Mouse (Mus musculus) spleen, embryonic (tissue): ENCODE measurements around the gene Nprl3.
"Not testable (repeated sequence)": the region's sequence is repeated elsewhere in the genome, so short reads cannot be mapped to it uniquely, and the experiment has no call there.

Experiments
- CTCF ChIA-PET: fragments of 350-600 bp; sonication (Branson Sonifier 250); formaldehyde crosslinking; loops from one replicate; lab custom pipeline; 2022; lab: Charles Lee

The Nprl3 gene

GRCm38 (mm10) chr11:32285031-32285775, 17.7 kb upstream of the Nprl3 start:
- CTCF ChIA-PET = no interaction called here

GRCm38 (mm10) chr11:32284582-32284981, 17.1 kb upstream of the Nprl3 start:
- CTCF ChIA-PET = not testable (repeated sequence)

GRCm38 (mm10) chr11:32283091-32283777, 15.7 kb upstream of the Nprl3 start, which contains the start of gene Hba-a1:
Gene Hba-a1 (plus strand): TSS chr11:32283511.
- CTCF ChIA-PET = not testable (repeated sequence)

GRCm38 (mm10) chr11:32281416-32282144, 14.1 kb upstream of the Nprl3 start:
- CTCF ChIA-PET = no interaction called here

GRCm38 (mm10) chr11:32280646-32281045, 13.1 kb upstream of the Nprl3 start:
- CTCF ChIA-PET = no interaction called here

- CTCF ChIA-PET = interaction anchor here (1.1 kb wide), 1 partner anchor 96 kb away, joined by 4 read pairs; no protein-coding TSS in a partner anchor
These were observed 11.0 kb upstream of the Nprl3 start for GRCm38 (mm10) chr11:32278458-32278957.

GRCm38 (mm10) chr11:32277736-32278457, 10.4 kb upstream of the Nprl3 start:
- CTCF ChIA-PET = interaction anchor here (1.1 kb wide), 1 partner anchor 95 kb away, joined by 4 read pairs; no protein-coding TSS in a partner anchor

- CTCF ChIA-PET = no interaction called here
These were observed 8.8 kb upstream of the Nprl3 start, which contains the start of gene Hba-x for GRCm38 (mm10) chr11:32276347-32276746. Gene Hba-x (plus strand): TSS chr11:32276400.

GRCm38 (mm10) chr11:32271178-32271577, 3.7 kb upstream of the Nprl3 start:
- CTCF ChIA-PET = no interaction called here

- CTCF ChIA-PET = no interaction called here
These were observed 1.4 kb upstream of the Nprl3 start for GRCm38 (mm10) chr11:32268952-32269351.

GRCm38 (mm10) chr11:32267964-32268363, 457 bp upstream of the Nprl3 start:
- CTCF ChIA-PET = interaction anchor here (0.6 kb wide), 1 partner anchor 319 kb away, joined by 3 read pairs; no protein-coding TSS in a partner anchor

GRCm38 (mm10) chr11:32266776-32267175, 731 bp downstream of the Nprl3 start:
- CTCF ChIA-PET = no interaction called here

GRCm38 (mm10) chr11:32266194-32266593, 1.3 kb downstream of the Nprl3 start:
- CTCF ChIA-PET = no interaction called here

GRCm38 (mm10) chr11:32265117-32265738, 2.3 kb downstream of the Nprl3 start:
- CTCF ChIA-PET = no interaction called here

- CTCF ChIA-PET = interaction anchor here (1.0 kb wide), 1 partner anchor 15 kb away, joined by 3 read pairs; no protein-coding TSS in a partner anchor
These were observed 4.7 kb downstream of the Nprl3 start for GRCm38 (mm10) chr11:32262674-32263415.

- CTCF ChIA-PET = no interaction called here
These were observed 10.9 kb downstream of the Nprl3 start for GRCm38 (mm10) chr11:32256566-32256965.

- CTCF ChIA-PET = no interaction called here
These were observed 11.4 kb downstream of the Nprl3 start for GRCm38 (mm10) chr11:32256146-32256545.

- CTCF ChIA-PET = interaction anchor here (0.6 kb wide), 1 partner anchor 92 kb away, joined by 3 read pairs; no protein-coding TSS in a partner anchor
These were observed 14.4 kb downstream of the Nprl3 start for GRCm38 (mm10) chr11:32253121-32253520.

GRCm38 (mm10) chr11:32250880-32251763, 16.4 kb downstream of the Nprl3 start:
- CTCF ChIA-PET = no interaction called here
